Mouse (Mus musculus) forebrain, embryonic 15.5 days (tissue): ENCODE data around the gene Serping1. TPM values are rescaled to one million over a fixed set of nuclear protein-coding genes. Genes with fewer than 3 reads are reported as not detected.
A peak's percentile ranks its signal among the peaks of the same experiment; 100 is the strongest.

Experiments
- ATAC-seq: fragments of 200-750 bp; cut with Nextera tagmentation; replicated peaks from 2 replicates; pipeline ENCODE4 v1.8.0; 2017; ENCODE audit warnings: mild to moderate bottlenecking, moderate TSS enrichment, moderate library complexity
- H3K27ac ChIP-seq: fragments of 300-500 bp; sonication (generic); replicated peaks from 2 replicates; pipeline ENCODE4 v1.5.1; 2015; ENCODE audit warnings: mild to moderate bottlenecking, inconsistent platforms
- H3K27me3 ChIP-seq: fragments of 300-500 bp; sonication (generic); 2 replicates; pipeline ENCODE4 v1.6.1; 2015; ENCODE audit warnings: inconsistent platforms
- H3K36me3 ChIP-seq: fragments of 300-500 bp; sonication (generic); 2 replicates; pipeline ENCODE4 v1.6.1; 2015; ENCODE audit warnings: mild to moderate bottlenecking, inconsistent platforms
- H3K4me1 ChIP-seq: fragments of 300-500 bp; sonication (generic); 2 replicates; pipeline ENCODE4 v1.6.1; 2015; ENCODE audit warnings: inconsistent platforms
- H3K4me2 ChIP-seq: fragments of 300-500 bp; sonication (generic); replicated peaks from 2 replicates; pipeline ENCODE4 v1.6.1; 2015; ENCODE audit warnings: mild to moderate bottlenecking, inconsistent platforms
- H3K4me3 ChIP-seq: fragments of 300-500 bp; sonication (generic); 2 replicates; pipeline ENCODE4 v1.5.1; 2015; ENCODE audit warnings: mild to moderate bottlenecking, inconsistent platforms
- H3K9ac ChIP-seq: fragments of 300-500 bp; sonication (generic); replicated peaks from 2 replicates; pipeline ENCODE4 v1.6.1; 2015; ENCODE audit warnings: mild to moderate bottlenecking, inconsistent platforms
- H3K9me3 ChIP-seq: fragments of 300-500 bp; sonication (generic); 2 replicates; pipeline ENCODE4 v1.6.1; 2016; ENCODE audit warnings: inconsistent platforms
- WGBS: fragments of 180-500 bp; shearing (Covaris S2); methylation state at CpG from one replicate; pipeline ENCODE4 v1.1.7; 2015; ENCODE audit warnings: mixed read lengths; 5-methylcytosine and 5-hydroxymethylcytosine counted together
- polyA plus RNA-seq: library from polyadenylated mRNA; unstranded; fragments of >200 nt; fragmentation: Nextera tagmentation; extraction: Ambion mirVana; gene quantifications from 2 replicates; pipeline ENCODE4 v1.2.1, GENCODE M21; 2015

Gene Serping1
- polyA plus RNA-seq, 1 experiment from 2014 or later: 21.7 TPM

DNA sequence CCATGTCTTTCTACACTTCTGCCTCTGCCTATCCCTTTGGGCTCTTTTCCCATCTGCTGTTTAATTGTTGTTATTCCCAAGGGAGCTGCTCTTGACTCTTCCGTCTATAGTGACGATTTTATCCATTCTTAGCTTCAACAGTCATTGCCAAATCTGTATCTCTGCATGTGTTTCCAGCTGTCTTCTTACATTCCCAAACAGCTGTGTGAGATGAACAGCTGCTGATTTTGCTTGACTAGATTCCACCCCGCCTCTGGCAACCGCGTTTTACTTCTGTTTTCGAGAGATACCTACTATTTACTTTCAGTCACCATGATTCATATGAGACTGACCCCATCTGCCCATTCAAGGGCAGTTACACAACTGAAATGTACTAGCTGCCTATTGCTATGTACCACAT, 25.1 kb downstream of the Serping1 start:
- Histone ChIP-seq H3K9me3 (no peaks in the 10 kb centered on the region), H3K36me3 (no peaks in the 10 kb centered on the region), H3K27ac (no peak overlapping the region), H3K4me2 (no peak overlapping the region), H3K9ac (no peak overlapping the region), H3K4me1 (no peaks in the 10 kb centered on the region), H3K4me3 (no peak overlapping the region), H3K27me3 (no peaks in the 10 kb centered on the region)
- WGBS: 82% methylated on average over 6 of the region's 6 CpGs
- ATAC-seq: no peak

DNA sequence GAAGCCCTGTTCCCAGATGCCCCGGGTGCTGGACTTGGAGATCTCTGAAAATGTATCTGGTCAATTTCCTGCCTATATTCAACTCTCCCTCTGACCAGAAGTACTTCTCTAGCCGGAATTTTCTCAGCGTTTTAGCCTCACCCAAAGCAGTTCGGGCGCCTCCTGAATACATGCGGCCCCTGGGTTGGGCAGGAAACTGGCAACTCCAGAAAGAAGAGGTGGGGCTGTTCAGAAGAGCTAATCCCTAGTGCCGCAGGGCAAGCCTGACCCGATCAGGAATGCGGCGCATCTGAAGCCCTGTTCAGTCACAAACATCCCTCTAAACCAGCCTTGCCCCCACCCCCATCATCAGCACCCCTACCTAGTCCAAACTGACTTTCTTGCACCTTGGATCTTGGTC, 31.1 kb downstream of the Serping1 start:
- Histone ChIP-seq H3K27ac (peak overlapping the region; percentile 99), H3K9ac (peak overlapping the region; percentile 96), H3K36me3 (peaks cover 3% of the 10 kb centered on the region; the same call in 1 of the 2 replicates), H3K4me3 (peak overlapping the region; percentile 93), H3K27me3 (no peaks in the 10 kb centered on the region), H3K4me2 (peak overlapping the region; percentile 94), H3K9me3 (no peaks in the 10 kb centered on the region), H3K4me1 (peaks cover 35% of the 10 kb centered on the region)
- 1% methylated on average over 10 of the region's 10 CpGs for WGBS
- peak; percentile 26 for ATAC-seq

DNA sequence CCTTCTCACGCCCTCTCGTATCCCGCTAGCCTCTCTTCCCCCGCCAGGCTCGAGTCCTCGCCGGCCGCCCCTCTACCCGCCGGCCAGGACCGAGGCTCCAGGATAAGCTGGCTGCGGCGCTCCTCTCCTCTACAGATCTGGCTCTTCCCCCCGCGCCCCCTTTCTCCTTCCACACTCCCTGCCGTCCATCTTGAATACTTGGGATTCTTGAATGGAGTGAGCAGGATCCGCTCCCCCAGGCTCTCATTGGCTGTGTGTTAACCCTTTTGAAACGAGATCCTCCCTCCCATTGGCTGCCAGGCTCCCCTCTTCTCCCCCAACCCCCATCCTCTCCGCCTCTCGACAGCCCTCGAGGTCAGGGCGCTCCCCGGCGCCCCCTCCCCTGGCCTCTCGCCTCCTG, 31.7 kb downstream of the Serping1 start, which contains the start of gene Gm19426:
Gene Gm19426, minus strand, starts transcription at position 95 of the 400 bp plus-strand sequence.
- WGBS: 0% methylated on average over 25 of the region's 25 CpGs
- Histone ChIP-seq H3K4me3 (peak within 1 kb of the TSS; percentile 93), H3K9ac (peak within 1 kb of the TSS; percentile 96), H3K27ac (peak within 1 kb of the TSS; percentile 99), H3K4me1 (peaks cover 41% of the 10 kb centered on the region), H3K36me3 (peaks cover 3% of the 10 kb centered on the region; the same call in 1 of the 2 replicates), H3K27me3 (no peaks in the 10 kb centered on the region), H3K4me2 (peak within 1 kb of the TSS; percentile 94), H3K9me3 (no peaks in the 10 kb centered on the region)
- peak; percentile 94 for ATAC-seq

DNA sequence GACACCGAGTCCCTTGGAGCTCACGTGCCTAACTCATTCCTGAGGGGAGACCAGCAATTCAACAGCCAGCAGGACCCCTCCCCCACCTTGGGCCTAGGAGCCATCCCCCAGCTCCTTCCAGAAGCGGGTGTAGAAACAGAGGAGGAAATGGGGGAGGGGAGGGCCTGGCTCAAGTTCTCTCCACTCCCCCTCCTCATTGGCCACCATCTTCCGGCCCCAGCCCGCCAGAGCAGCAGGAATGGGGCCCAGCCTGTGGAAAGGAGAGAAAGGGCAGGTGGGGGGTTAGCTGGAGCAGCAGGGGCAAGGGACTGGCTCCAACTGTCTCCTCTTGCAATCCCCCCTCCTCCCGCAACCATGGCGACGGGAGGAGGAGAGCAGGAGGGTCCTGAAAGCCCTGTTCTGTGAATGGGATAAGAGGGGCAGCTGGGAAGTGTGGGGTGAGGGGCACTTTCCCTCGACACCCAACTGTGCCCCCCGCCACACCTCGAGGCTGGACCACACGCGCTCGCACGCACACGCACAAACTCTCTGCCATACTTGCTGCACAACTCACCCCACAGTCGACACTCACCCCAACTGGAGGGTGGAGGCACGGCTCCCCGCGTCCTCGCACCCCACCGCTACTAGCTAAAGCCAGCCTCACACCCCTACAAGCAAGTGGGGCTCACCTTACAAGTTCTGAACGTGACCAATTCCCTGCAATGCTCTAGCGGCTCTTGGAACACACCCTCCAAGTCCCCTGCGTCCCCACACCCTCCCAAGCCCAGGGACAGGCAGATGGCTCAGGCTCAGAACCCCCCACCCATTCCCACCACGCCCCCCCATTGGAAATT, 32.6 kb downstream of the Serping1 start:
- H3K27ac ChIP-seq: peak overlapping the region; percentile 99
- H3K27me3 ChIP-seq: no peaks in the 10 kb centered on the region
- peak overlapping the region; percentile 94 for H3K4me2 ChIP-seq
- peak; percentile 74 for ATAC-seq
- H3K9me3 ChIP-seq: no peaks in the 10 kb centered on the region
- H3K9ac ChIP-seq: peak overlapping the region; percentile 96
- peaks cover 50% of the 10 kb centered on the region for H3K4me1 ChIP-seq
- peaks cover 3% of the 10 kb centered on the region; the same call in 1 of the 2 replicates for H3K36me3 ChIP-seq
- under 1% methylated on average over 25 of the region's 26 CpGs for WGBS
- H3K4me3 ChIP-seq: peak overlapping the region; percentile 93

DNA sequence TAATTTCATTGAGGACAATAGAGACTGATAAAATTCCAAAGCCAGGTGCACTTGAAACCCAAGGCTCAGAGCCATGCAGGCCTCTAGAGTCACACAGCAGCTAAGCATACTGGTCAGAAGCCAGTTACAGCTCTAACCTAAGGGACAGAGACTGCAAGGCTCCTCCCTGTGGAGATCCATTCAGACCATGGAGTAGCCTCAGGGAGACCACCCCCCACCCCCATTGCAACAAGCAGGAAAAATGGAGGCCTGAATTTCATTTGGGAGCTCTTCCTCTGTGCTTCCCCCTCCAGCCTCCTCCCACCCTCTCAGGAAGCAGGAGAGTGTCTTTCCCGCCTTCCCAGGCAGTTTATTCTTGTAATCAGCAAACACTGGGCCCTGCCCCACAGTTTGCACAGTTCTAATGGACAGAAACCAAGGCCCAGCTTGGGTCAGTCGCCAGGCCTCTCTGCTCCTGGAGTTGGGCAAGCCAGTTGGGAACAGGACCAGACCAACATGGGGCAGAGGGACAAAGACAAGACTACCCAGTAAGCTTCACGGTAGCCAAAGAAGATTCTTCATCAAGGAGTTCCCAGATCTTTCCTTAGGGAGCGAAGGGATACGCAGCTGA, 33.3 kb downstream of the Serping1 start:
- Histone ChIP-seq H3K27me3 (no peaks in the 10 kb centered on the region), H3K4me2 (peak overlapping the region; percentile 94), H3K9me3 (no peaks in the 10 kb centered on the region), H3K4me3 (peak overlapping the region; percentile 93), H3K9ac (peak overlapping the region; percentile 96), H3K4me1 (peaks cover 57% of the 10 kb centered on the region), H3K36me3 (peaks cover 3% of the 10 kb centered on the region; the same call in 1 of the 2 replicates), H3K27ac (peak overlapping the region; percentile 99)
- WGBS: under 1% methylated on average over 5 of the region's 5 CpGs
- ATAC-seq: no peak

DNA sequence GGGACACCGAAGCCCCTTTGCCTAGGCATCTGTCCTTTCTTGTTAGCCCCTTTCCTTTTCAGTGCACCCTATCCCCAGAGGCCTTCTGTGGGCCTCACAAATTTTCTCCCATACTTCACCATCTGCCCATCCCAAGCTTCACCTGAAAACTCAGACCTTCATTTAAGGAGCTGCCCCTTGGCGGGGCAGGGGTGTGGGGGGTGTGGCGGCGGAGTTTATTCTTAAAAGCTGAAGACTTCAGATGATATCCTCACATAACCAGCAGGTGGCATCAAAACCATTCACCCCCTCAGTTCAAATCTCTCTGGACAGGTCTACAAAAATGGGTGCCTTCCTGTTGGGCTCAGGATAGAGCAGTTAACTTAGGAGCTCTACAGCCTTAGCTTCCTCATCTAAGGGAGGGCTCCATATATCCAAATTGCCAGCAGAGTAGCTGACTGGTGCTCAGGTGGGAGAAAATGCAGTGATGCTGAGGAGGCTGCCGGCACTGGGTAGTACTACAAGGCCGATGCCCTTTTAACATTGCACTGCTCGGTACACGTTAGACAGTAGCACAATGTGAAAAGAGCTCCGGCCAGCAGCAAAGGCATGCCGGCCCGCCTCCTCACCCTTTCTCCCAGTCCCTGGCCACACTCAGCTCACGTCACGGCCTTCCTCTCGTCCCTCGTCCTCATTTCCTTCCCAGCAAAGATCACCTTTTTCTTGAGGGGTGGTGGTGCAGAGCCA, 34.5 kb downstream of the Serping1 start:
- peak overlapping the region; percentile 93; the same call in 1 of the 2 replicates for H3K4me3 ChIP-seq
- 55% methylated on average over 15 of the region's 15 CpGs for WGBS
- H3K9ac ChIP-seq: no peak overlapping the region
- H3K27ac ChIP-seq: peak overlapping the region; percentile 99
- H3K4me2 ChIP-seq: peak overlapping the region; percentile 94
- H3K4me1 ChIP-seq: peaks cover 69% of the 10 kb centered on the region
- H3K27me3 ChIP-seq: no peaks in the 10 kb centered on the region
- H3K9me3 ChIP-seq: no peaks in the 10 kb centered on the region
- no peak for ATAC-seq
- peaks cover 3% of the 10 kb centered on the region; the same call in 1 of the 2 replicates for H3K36me3 ChIP-seq

DNA sequence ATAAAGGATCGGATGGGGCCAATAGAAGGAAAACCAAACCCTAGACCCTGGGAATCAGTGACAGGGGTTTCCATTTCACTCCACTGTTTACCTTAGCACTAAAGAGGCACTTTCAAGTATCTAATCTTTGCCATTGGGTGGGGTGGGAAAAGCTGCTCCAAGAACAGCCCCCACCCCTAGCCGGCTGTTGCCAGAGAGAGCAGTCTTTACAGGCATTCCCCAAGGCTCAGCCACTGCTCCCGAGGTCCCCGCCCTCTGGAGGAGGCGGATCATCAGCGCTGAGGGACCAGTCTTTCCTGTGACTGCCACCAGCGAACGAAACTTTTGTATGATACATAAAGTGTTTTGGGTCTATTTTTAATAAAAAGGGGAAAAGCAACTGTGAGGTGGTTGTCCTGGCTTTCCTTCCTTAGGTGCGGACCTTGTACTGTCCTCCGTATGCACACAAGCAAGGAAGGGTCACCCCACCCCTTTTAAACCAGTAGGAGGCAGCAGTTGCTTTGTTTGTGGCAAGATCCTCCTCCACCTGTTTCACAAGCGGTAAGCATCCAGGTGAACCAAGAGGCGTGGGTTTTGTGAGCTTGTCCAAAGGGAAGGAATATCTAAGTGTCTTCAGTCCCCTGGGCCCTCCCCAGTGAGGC, 36.9 kb downstream of the Serping1 start:
- peaks cover 3% of the 10 kb centered on the region; the same call in 1 of the 2 replicates for H3K36me3 ChIP-seq
- no peak overlapping the region for H3K27ac ChIP-seq
- 4% methylated on average over 12 of the region's 12 CpGs for WGBS
- H3K4me3 ChIP-seq: peak overlapping the region; percentile 10
- no peak for ATAC-seq
- H3K9ac ChIP-seq: 0 out of 2 replicates have a peak overlapping the region, but pooled peaks have one; percentile 10
- H3K9me3 ChIP-seq: no peaks in the 10 kb centered on the region
- peak overlapping the region; percentile 30 for H3K4me2 ChIP-seq
- no peaks in the 10 kb centered on the region for H3K27me3 ChIP-seq
- peaks cover 79% of the 10 kb centered on the region for H3K4me1 ChIP-seq

DNA sequence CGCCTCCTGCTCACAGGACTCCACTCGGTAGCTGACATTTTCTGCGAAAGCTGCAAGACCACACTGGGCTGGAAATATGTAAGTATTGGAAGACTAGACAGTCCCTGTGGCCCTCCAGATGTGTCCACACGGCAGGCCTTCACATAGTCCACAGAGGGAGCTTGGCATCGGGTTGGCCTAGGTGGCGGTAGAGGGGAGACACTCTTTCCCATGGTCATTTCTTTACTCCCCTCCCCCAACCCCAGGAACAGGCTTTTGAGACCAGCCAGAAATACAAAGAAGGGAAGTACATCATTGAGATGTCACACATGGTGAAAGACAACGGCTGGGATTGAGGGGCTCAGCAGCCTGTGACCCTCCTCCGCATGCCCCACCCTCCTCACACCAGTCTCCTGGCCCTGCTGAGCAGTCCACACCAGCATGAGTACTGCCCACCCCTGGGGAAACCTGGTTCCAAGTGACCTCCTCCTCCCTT, 37.8 kb downstream of the Serping1 start:
- H3K9ac ChIP-seq: peak overlapping the region; percentile 18
- peaks cover 79% of the 10 kb centered on the region for H3K4me1 ChIP-seq
- no peak for ATAC-seq
- H3K4me3 ChIP-seq: 0 out of 2 replicates have a peak overlapping the region, but pooled peaks have one; percentile 3
- H3K27ac ChIP-seq: no peak overlapping the region
- WGBS: 4% methylated on average over 8 of the region's 8 CpGs
- no peaks in the 10 kb centered on the region for H3K9me3 ChIP-seq
- peaks cover 3% of the 10 kb centered on the region; the same call in 1 of the 2 replicates for H3K36me3 ChIP-seq
- H3K27me3 ChIP-seq: no peaks in the 10 kb centered on the region
- H3K4me2 ChIP-seq: peak overlapping the region; percentile 75

DNA sequence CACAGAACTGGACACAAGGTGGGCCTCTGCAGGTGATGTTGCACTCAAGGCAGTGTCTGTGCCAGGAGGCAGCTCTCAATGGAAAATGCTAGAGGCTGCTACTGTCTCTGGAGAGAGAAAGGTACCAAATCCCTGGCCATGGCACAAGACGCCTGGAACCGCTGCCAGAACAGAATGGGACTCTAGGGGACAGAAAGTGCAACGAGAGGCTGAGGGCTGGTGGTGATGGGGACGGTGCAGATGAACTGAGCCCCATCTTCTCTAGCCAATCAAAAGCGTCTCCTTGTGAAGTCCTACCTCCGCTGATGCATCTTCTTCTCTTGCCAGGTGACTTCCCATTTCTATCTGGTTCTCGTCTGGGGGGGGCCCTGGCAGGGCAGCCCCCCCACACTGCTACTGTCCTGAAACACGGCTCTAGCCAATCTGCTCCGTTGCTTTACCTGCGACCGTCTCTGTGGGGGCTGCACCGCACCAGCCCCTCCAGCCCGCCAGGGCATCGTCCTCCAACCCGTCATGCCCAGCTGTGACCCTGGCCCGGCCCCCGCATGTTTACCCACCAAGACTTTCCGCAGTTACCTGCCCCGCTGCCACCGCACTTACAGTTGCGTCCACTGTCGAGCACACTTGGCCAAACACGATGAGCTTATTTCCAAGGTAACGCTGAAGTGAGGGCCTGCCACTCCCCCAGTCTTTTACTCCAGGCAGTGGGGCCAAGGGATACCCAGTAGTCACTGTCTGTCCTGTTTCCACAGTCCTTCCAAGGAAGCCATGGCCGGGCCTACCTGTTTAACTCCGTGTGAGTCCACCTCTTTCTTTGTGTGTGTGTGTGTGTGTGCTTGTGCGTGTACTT, 38.7 kb downstream of the Serping1 start:
- Histone ChIP-seq H3K4me2 (peak overlapping the region; percentile 75), H3K36me3 (peaks cover 3% of the 10 kb centered on the region; the same call in 1 of the 2 replicates), H3K4me1 (peaks cover 69% of the 10 kb centered on the region), H3K9ac (peak overlapping the region; percentile 36), H3K27ac (no peak overlapping the region), H3K9me3 (no peaks in the 10 kb centered on the region), H3K27me3 (no peaks in the 10 kb centered on the region), H3K4me3 (peak overlapping the region; percentile 69)
- ATAC-seq: no peak
- WGBS: 3% methylated on average over 27 of the region's 27 CpGs

DNA sequence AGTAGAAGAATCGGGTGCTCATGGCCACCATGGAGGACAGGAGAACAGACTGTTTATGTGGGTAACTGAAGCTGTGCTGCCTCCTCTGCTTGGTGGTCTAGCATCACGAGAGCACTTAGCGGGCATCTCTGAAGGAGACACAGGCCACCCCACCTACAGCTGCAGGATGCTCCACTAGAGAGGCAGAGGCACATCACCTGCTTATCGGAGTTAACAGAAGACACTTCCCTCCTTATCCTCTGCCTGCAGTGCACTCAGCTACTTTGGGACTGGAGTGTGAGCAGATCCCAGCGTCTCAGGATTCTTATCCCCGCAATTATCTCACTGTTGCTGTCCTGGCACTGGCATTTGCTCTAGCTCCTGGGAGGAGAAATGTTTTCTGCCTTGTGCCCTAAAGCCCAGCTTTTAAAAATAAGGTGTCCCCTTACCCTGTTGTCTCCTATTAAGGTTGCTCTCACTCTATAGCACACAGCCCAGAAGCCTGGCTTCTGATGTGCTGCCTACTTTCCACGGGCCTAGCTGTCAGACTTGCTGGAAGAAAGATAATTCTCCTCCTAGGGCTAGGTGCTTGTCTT, 39.8 kb downstream of the Serping1 start:
- 16% methylated on average over 7 of the region's 7 CpGs for WGBS
- Histone ChIP-seq H3K27me3 (no peaks in the 10 kb centered on the region), H3K9ac (peak overlapping the region; percentile 84), H3K4me3 (peak overlapping the region; percentile 69), H3K27ac (peak overlapping the region; percentile 6; the same call in 1 of the 2 replicates), H3K9me3 (no peaks in the 10 kb centered on the region), H3K4me2 (peak overlapping the region; percentile 75), H3K4me1 (peaks cover 58% of the 10 kb centered on the region), H3K36me3 (no peaks in the 10 kb centered on the region)
- ATAC-seq: no peak
